Mouse (Mus musculus) forebrain, postnatal 0 days (tissue): ENCODE results near the gene Snd1. TPM values are rescaled to one million over a fixed set of nuclear protein-coding genes. Genes with fewer than 3 reads are reported as not detected.

Source experiments
- ATAC-seq: fragments of 200-750 bp; cut with Nextera tagmentation; 2 replicates; pipeline ENCODE4 v1.8.0; 2017; ENCODE audit warnings: mild to moderate bottlenecking, moderate library complexity
- DNase-seq: peaks from one replicate; pipeline ENCODE4 v3.0.0-alpha.2; 2015
- H3K27ac ChIP-seq: fragments of 300-500 bp; sonication (generic); 2 replicates; pipeline ENCODE4 v1.5.1; 2014; ENCODE audit warnings: low read depth, mild to moderate bottlenecking, antibody characterized with exemption, low read length, moderate library complexity, mixed read lengths
- H3K27me3 ChIP-seq: fragments of 300-500 bp; sonication (generic); 2 replicates; pipeline ENCODE4 v1.6.1; 2014; ENCODE audit warnings: mild to moderate bottlenecking, low read length, mixed read lengths; ENCODE audit not compliant: insufficient read depth
- H3K36me3 ChIP-seq: fragments of 300-500 bp; sonication (generic); 2 replicates; pipeline ENCODE4 v1.6.1; 2014; ENCODE audit warnings: mild to moderate bottlenecking, moderate library complexity; ENCODE audit not compliant: insufficient read depth
- H3K4me1 ChIP-seq: fragments of 300-500 bp; sonication (generic); 2 replicates; pipeline ENCODE4 v1.6.1; 2014; ENCODE audit warnings: antibody characterized with exemption; ENCODE audit not compliant: insufficient read depth
- H3K4me2 ChIP-seq: fragments of 300-500 bp; sonication (generic); 2 replicates; pipeline ENCODE4 v1.6.1; 2014; ENCODE audit warnings: low read depth, mild to moderate bottlenecking, moderate library complexity
- H3K4me3 ChIP-seq: fragments of 300-500 bp; sonication (generic); 2 replicates; pipeline ENCODE4 v1.5.1; 2014; ENCODE audit warnings: low read depth, low read length, mixed read lengths
- H3K9ac ChIP-seq: fragments of 300-500 bp; sonication (generic); 2 replicates; pipeline ENCODE4 v1.6.1; 2014; ENCODE audit warnings: mild to moderate bottlenecking
- H3K9me3 ChIP-seq: fragments of 300-500 bp; sonication (generic); 2 replicates; pipeline ENCODE4 v1.6.1; 2016; ENCODE audit warnings: low read length
- CTCF ChIP-seq: sonication (generic); IDR thresholded peaks from 2 replicates; pipeline ENCODE4 v1.5.1; 2016; ENCODE audit warnings: antibody characterized with exemption, control low read depth, low read depth
- WGBS: fragments of 180-500 bp; shearing (Covaris S2); extraction: QIAGEN DNeasy Blood & Tissue Kit; methylation state at CpG from one replicate; pipeline ENCODE4 v1.1.7; 2014; 5-methylcytosine and 5-hydroxymethylcytosine counted together
- polyA plus RNA-seq: library from polyadenylated mRNA; unstranded; fragments of >200 nt; fragmentation: Nextera tagmentation; extraction: Ambion mirVana; gene quantifications from 2 replicates; pipeline ENCODE4 v1.2.1, GENCODE M21; 2015
- total RNA-seq: library from RNA; depleted of rRNA; stranded (reverse); fragments of >200 nt; gene quantifications from 2 replicates; pipeline ENCODE4 v1.2.3, GENCODE M21; 2014

Snd1 gene
- total and polyA plus RNA-seq, 2 experiments from 2014 or later, result 72.4 to 90.8 TPM

GRCm38 (mm10) chr6:28470621-28471020 is 4.3 kb upstream of the Snd1 start:
- ATAC-seq, result no peak
- Histone ChIP-seq H3K27ac (no peak overlapping the region), H3K27me3 (no peaks in the 10 kb centered on the region), H3K4me1 (no peaks in the 10 kb centered on the region), H3K9me3 (no peaks in the 10 kb centered on the region), H3K4me3 (no peak overlapping the region), H3K9ac (no peak overlapping the region), H3K4me2 (no peak overlapping the region), H3K36me3 (no peaks in the 10 kb centered on the region)
- WGBS, result 80% methylated on average over 5 of the region's 5 CpGs
- no peak for DNase-seq
- no peak for TF ChIP-seq CTCF

GRCm38 (mm10) chr6:28471284-28472035 is 3.5 kb upstream of the Snd1 start:
- ATAC-seq (no peak), DNase-seq (no peak)
- Histone ChIP-seq H3K27me3 (no peaks in the 10 kb centered on the region), H3K4me1 (no peaks in the 10 kb centered on the region), H3K27ac (no peak overlapping the region), H3K36me3 (no peaks in the 10 kb centered on the region), H3K9me3 (no peaks in the 10 kb centered on the region), H3K9ac (no peak overlapping the region), H3K4me2 (no peak overlapping the region), H3K4me3 (no peak overlapping the region)
- no peak for TF ChIP-seq CTCF
- WGBS, result 86% methylated on average over 9 of the region's 9 CpGs

- no peak overlapping the region for H3K4me2 ChIP-seq
- DNase-seq (no peak), ATAC-seq (no peak)
- no peaks in the 10 kb centered on the region for H3K27me3 ChIP-seq
- H3K4me1 ChIP-seq, result no peaks in the 10 kb centered on the region
- WGBS, result 94% methylated on average over 4 of the region's 4 CpGs
- no peak overlapping the region for H3K4me3 ChIP-seq
- no peak overlapping the region for H3K27ac ChIP-seq
- TF ChIP-seq CTCF, result no peak
- no peak overlapping the region for H3K9ac ChIP-seq
- no peaks in the 10 kb centered on the region for H3K9me3 ChIP-seq
- H3K36me3 ChIP-seq, result no peaks in the 10 kb centered on the region
These were observed 728 bp upstream of the Snd1 start for GRCm38 (mm10) chr6:28474211-28474610.

GRCm38 (mm10) chr6:28479865-28480751 is 5.2 kb downstream of the Snd1 start:
- Histone ChIP-seq H3K36me3 (no peaks in the 10 kb centered on the region), H3K9ac (peak overlapping the region; percentile 63), H3K27me3 (no peaks in the 10 kb centered on the region), H3K27ac (peak overlapping the region; percentile 51; the same call in 1 of the 2 replicates), H3K4me3 (peak overlapping the region; percentile 79), H3K4me1 (0 out of 2 replicates have a peak, but pooled peaks cover 8% of the 10 kb centered on the region), H3K4me2 (peak overlapping the region; percentile 73), H3K9me3 (no peaks in the 10 kb centered on the region)
- WGBS, result under 1% methylated on average over 67 of the region's 68 CpGs
- TF ChIP-seq CTCF, result peak; percentile 35
- ATAC-seq (peak; percentile 99), DNase-seq (peak; percentile 99)

GRCm38 (mm10) chr6:28480752-28481492 is 6.0 kb downstream of the Snd1 start:
- H3K4me3 ChIP-seq, result peak overlapping the region; percentile 79
- no peaks in the 10 kb centered on the region for H3K36me3 ChIP-seq
- DNase-seq (no peak), ATAC-seq (no peak)
- no peaks in the 10 kb centered on the region for H3K27me3 ChIP-seq
- no peak for TF ChIP-seq CTCF
- peak overlapping the region; percentile 66 for H3K4me2 ChIP-seq
- no peak overlapping the region for H3K27ac ChIP-seq
- no peaks in the 10 kb centered on the region for H3K9me3 ChIP-seq
- WGBS, result 9% methylated on average over 21 of the region's 21 CpGs
- 0 out of 2 replicates have a peak, but pooled peaks cover 8% of the 10 kb centered on the region for H3K4me1 ChIP-seq
- H3K9ac ChIP-seq, result peak overlapping the region; percentile 63

GRCm38 (mm10) chr6:28482711-28483315 is 7.9 kb downstream of the Snd1 start:
- H3K9me3 ChIP-seq, result no peaks in the 10 kb centered on the region
- H3K27ac ChIP-seq, result no peak overlapping the region
- H3K4me3 ChIP-seq, result no peak overlapping the region
- no peaks in the 10 kb centered on the region for H3K36me3 ChIP-seq
- WGBS, result 90% methylated on average over 4 of the region's 4 CpGs
- no peak for DNase-seq
- H3K4me2 ChIP-seq, result no peak overlapping the region
- no peak for ATAC-seq
- no peaks in the 10 kb centered on the region for H3K27me3 ChIP-seq
- TF ChIP-seq CTCF, result no peak
- no peak overlapping the region for H3K9ac ChIP-seq
- H3K4me1 ChIP-seq, result 0 out of 2 replicates have a peak, but pooled peaks cover 8% of the 10 kb centered on the region
